Mouse (Mus musculus): ENCODE results near the gene Izumo1r. TPM values are rescaled to one million over a fixed set of nuclear protein-coding genes. Genes with fewer than 3 reads are reported as not detected.

Gene Izumo1r
- not detected in 2 replicates for polyA plus RNA-seq (2015; fragmentation: Nextera tagmentation; extraction: Ambion mirVana)

- WGBS: 39% methylated on average over 11 of the region's 11 CpGs
- Histone ChIP-seq H3K4me1 (peaks cover 8% of the 10 kb centered on the region), H3K4me3 (no peak within 1 kb of the TSS), H3K36me3 (replicated peaks) (no peaks in the 10 kb centered on the region), H3K9ac (no peak within 1 kb of the TSS), H3K27ac (no peak within 1 kb of the TSS), H3K9me3 (no peaks in the 10 kb centered on the region), H3K27me3 (replicated peaks) (no peaks in the 10 kb centered on the region), H3K4me2 (no peak within 1 kb of the TSS)
- no peak for ATAC-seq (replicated peaks)
Observed at GRCm38 (mm10) chr9:14903581-14904378, at the start of gene Izumo1r. Gene Izumo1r (minus strand): TSS chr9:14903949.

DNA sequence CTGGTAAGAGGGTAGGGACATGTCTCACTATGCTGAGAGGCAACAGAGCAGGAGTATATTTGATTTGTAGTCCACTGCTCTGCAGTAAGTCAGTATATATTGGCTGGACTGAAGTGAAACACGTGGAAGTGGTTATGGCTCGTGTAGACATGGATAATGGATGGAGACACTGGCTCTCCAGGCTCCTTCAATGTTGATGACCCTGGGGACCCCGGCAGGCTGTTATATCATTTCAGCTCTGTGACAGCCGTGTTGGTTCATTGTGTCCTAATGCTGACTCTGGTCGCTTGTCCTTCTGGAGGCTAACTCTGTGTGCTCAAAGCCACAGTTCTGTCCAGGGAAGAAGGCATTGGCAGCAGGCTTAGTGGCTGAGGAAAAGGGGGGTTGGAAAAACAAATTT lies 47.3 kb upstream of the Izumo1r start:
- no peaks in the 10 kb centered on the region for H3K27me3 ChIP-seq (replicated peaks)
- no peak overlapping the region for H3K4me3 ChIP-seq
- H3K27ac ChIP-seq: no peak overlapping the region
- H3K9me3 ChIP-seq: no peaks in the 10 kb centered on the region
- H3K9ac ChIP-seq: no peak overlapping the region
- no peaks in the 10 kb centered on the region for H3K36me3 ChIP-seq (replicated peaks)
- no peaks in the 10 kb centered on the region for H3K4me1 ChIP-seq
- ATAC-seq (replicated peaks): no peak
- 38% methylated on average over 5 of the region's 5 CpGs for WGBS
- no peak overlapping the region for H3K4me2 ChIP-seq

- peak; percentile 84 for ATAC-seq (replicated peaks)
- no peak overlapping the region for H3K27ac ChIP-seq
- WGBS: 46% methylated on average over 5 of the region's 5 CpGs
- no peak overlapping the region for H3K4me2 ChIP-seq
- no peaks in the 10 kb centered on the region for H3K9me3 ChIP-seq
- no peaks in the 10 kb centered on the region for H3K27me3 ChIP-seq (replicated peaks)
- H3K4me3 ChIP-seq: no peak overlapping the region
- no peaks in the 10 kb centered on the region for H3K36me3 ChIP-seq (replicated peaks)
- H3K4me1 ChIP-seq: no peaks in the 10 kb centered on the region
- no peak overlapping the region for H3K9ac ChIP-seq
Observed at GRCm38 (mm10) chr9:14948843-14949242, 45.1 kb upstream of the Izumo1r start.

- H3K4me1 ChIP-seq: no peaks in the 10 kb centered on the region
- 80% methylated on average over 4 of the region's 4 CpGs for WGBS
- no peaks in the 10 kb centered on the region for H3K27me3 ChIP-seq (replicated peaks)
- H3K9me3 ChIP-seq: no peaks in the 10 kb centered on the region
- H3K9ac ChIP-seq: no peak overlapping the region
- ATAC-seq (replicated peaks): no peak
- H3K4me2 ChIP-seq: no peak overlapping the region
- H3K27ac ChIP-seq: no peak overlapping the region
- H3K4me3 ChIP-seq: no peak overlapping the region
- no peaks in the 10 kb centered on the region for H3K36me3 ChIP-seq (replicated peaks)
Observed at GRCm38 (mm10) chr9:14946677-14947076, 42.9 kb upstream of the Izumo1r start.

DNA sequence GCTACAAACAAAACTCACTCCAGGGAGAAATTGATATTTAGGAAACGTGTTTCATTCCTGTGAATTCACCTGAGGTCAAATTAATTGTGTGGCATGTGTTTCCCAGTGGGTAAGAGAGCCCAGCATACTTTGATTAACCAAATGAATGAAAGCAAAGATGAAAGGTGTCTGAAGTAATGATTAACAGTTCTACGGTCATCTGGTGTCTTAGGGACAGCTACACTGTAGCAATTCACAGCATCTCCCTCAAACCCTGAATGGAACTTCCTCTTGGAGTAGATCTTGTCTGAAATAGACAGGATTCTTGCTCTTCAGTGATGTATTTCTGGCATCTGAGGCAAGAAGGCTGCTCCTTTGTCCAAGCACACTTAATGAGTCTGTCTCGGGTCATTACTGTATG lies 42.2 kb upstream of the Izumo1r start:
- Histone ChIP-seq H3K27ac (no peak overlapping the region), H3K4me3 (no peak overlapping the region), H3K9me3 (no peaks in the 10 kb centered on the region), H3K4me2 (no peak overlapping the region), H3K27me3 (replicated peaks) (no peaks in the 10 kb centered on the region), H3K36me3 (replicated peaks) (no peaks in the 10 kb centered on the region), H3K9ac (no peak overlapping the region), H3K4me1 (no peaks in the 10 kb centered on the region)
- no peak for ATAC-seq (replicated peaks)
- WGBS: 63% methylated on average over 3 of the region's 3 CpGs

GRCm38 (mm10) chr9:14942143-14942720 lies 38.5 kb upstream of the Izumo1r start:
- H3K36me3 ChIP-seq (replicated peaks): no peaks in the 10 kb centered on the region
- H3K4me1 ChIP-seq: no peaks in the 10 kb centered on the region
- H3K4me2 ChIP-seq: no peak overlapping the region
- ATAC-seq (replicated peaks): peak; percentile 83
- H3K27me3 ChIP-seq (replicated peaks): no peaks in the 10 kb centered on the region
- no peak overlapping the region for H3K4me3 ChIP-seq
- 25% methylated on average over 3 of the region's 3 CpGs for WGBS
- no peak overlapping the region for H3K27ac ChIP-seq
- no peaks in the 10 kb centered on the region for H3K9me3 ChIP-seq
- no peak overlapping the region for H3K9ac ChIP-seq

DNA sequence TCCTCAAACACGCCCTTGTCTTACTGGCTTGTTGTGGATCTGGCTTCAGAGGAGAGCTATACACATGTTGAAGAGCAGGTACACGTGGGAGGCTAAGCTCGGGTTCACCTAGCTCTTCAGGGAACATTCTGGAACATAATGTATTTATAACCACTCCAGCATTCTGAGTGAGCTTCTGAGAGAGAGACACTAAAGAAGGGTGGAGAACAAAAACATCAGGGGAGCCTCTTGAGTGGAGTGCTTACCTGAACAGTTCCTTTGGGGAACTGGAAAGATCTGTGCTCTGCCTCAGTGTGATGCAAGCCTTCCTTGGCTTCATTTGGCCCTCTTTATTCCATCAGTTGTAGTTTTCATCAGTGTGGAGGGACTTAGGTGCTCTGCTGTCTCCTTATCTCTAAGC lies 35.9 kb upstream of the Izumo1r start:
- Histone ChIP-seq H3K36me3 (replicated peaks) (no peaks in the 10 kb centered on the region), H3K4me1 (no peaks in the 10 kb centered on the region), H3K9me3 (no peaks in the 10 kb centered on the region), H3K4me2 (no peak overlapping the region), H3K27ac (no peak overlapping the region), H3K4me3 (no peak overlapping the region), H3K27me3 (replicated peaks) (no peaks in the 10 kb centered on the region), H3K9ac (no peak overlapping the region)
- no peak for ATAC-seq (replicated peaks)
- 84% methylated on average over 3 of the region's 3 CpGs for WGBS

DNA sequence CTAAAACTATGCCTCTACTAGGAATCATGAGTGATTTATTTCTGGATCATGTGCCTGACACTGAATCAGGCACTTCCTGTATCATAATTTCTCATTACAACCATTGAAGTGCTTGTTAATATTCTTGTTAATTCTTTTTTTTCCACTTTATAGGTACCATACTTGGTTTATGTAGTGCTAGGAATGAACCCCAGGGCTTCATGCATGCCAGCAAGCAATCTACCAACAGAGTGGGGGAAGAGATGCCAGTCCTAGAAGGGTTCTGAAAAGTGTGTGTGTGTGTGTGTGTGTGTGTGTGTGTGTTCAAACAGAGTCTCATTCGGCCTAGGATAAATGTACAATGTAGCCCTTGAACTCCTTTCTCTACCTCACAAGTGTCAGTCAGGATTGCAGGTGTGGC lies 33.6 kb upstream of the Izumo1r start:
- H3K4me3 ChIP-seq: no peak overlapping the region
- no peaks in the 10 kb centered on the region for H3K9me3 ChIP-seq
- H3K4me1 ChIP-seq: no peaks in the 10 kb centered on the region
- 74% methylated on average over 1 of the region's 1 CpGs for WGBS
- H3K9ac ChIP-seq: no peak overlapping the region
- no peak for ATAC-seq (replicated peaks)
- no peak overlapping the region for H3K4me2 ChIP-seq
- H3K27me3 ChIP-seq (replicated peaks): no peaks in the 10 kb centered on the region
- H3K27ac ChIP-seq: no peak overlapping the region
- no peaks in the 10 kb centered on the region for H3K36me3 ChIP-seq (replicated peaks)

GRCm38 (mm10) chr9:14934851-14935250 lies 31.1 kb upstream of the Izumo1r start:
- Histone ChIP-seq H3K27me3 (replicated peaks) (no peaks in the 10 kb centered on the region), H3K9ac (no peak overlapping the region), H3K4me2 (no peak overlapping the region), H3K4me1 (no peaks in the 10 kb centered on the region), H3K9me3 (no peaks in the 10 kb centered on the region), H3K27ac (no peak overlapping the region), H3K4me3 (no peak overlapping the region), H3K36me3 (replicated peaks) (no peaks in the 10 kb centered on the region)
- WGBS: 43% methylated on average over 2 of the region's 2 CpGs
- ATAC-seq (replicated peaks): no peak

DNA sequence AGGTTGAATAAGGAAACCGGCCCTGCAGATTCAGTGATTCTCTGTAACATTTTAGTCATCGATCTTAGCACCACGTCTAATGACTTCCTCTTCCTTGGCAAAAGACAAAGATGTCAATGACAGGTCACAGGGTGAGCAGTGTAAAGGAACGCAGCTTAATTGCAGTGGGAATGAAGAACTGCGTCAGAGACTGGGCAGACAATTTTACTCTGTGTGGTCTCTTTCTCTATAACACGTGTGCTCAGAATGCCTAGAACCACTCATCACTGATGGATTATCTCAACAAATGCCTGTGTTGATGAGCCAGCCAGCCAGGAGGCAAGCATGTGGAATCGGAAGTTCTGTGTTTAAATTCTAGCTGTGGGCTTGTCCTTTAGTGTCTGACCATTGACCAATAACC lies 28.2 kb upstream of the Izumo1r start:
- 72% methylated on average over 7 of the region's 7 CpGs for WGBS

DNA sequence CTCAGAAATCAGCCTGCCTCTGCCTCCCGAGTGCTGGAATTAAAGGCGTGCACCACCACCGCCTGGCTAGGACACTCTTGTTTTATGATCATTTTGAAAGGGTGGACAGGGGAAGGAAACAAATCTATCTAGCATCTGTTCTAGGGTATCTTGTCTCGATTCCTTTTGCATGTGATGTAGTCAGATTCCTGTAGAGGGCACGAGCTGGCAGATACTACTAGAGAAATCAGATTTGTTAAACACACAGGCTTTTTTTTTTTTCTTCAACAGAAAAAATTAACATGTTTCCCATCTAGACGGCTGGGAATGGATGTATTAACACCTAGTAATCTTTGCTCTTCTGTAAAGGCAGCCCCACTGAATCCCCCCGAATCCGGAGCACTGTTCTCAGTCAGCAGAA lies 27.5 kb upstream of the Izumo1r start:
- Histone ChIP-seq H3K27ac (no peak overlapping the region), H3K4me3 (no peak overlapping the region), H3K27me3 (replicated peaks) (no peaks in the 10 kb centered on the region), H3K9me3 (no peaks in the 10 kb centered on the region), H3K4me1 (no peaks in the 10 kb centered on the region), H3K9ac (no peak overlapping the region), H3K4me2 (no peak overlapping the region), H3K36me3 (replicated peaks) (no peaks in the 10 kb centered on the region)
- ATAC-seq (replicated peaks): no peak
- 85% methylated on average over 8 of the region's 8 CpGs for WGBS

More for the DNA sequence above, 28.2 kb upstream of the Izumo1r start:
- Histone ChIP-seq H3K27me3 (replicated peaks) (no peaks in the 10 kb centered on the region), H3K4me2 (no peak overlapping the region), H3K9ac (no peak overlapping the region), H3K4me3 (no peak overlapping the region), H3K4me1 (no peaks in the 10 kb centered on the region), H3K9me3 (no peaks in the 10 kb centered on the region), H3K27ac (no peak overlapping the region), H3K36me3 (replicated peaks) (no peaks in the 10 kb centered on the region)
- ATAC-seq (replicated peaks): no peak

DNA sequence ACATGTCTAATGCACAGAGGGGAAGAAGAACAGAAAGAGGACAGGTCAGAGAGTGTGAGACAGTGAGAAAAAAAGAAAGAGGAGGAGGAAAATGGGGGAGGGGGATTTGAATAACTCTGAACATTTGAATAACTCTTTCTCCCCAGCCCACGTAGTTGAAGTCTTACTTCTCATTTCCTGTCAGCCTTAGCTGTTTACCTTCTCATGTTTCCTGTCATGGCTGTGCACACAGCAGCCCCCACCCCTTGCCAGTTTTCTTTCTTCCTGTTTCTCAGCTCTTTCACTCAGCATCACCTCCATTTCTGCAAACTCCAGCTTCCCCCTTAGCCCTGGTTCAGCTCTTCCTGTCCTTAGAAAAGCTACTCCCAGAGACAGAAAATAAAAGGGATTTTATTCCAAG lies 22.8 kb upstream of the Izumo1r start:
- no peak overlapping the region for H3K27ac ChIP-seq
- WGBS: 35% methylated on average over 1 of the region's 1 CpGs
- no peaks in the 10 kb centered on the region for H3K36me3 ChIP-seq (replicated peaks)
- H3K4me2 ChIP-seq: no peak overlapping the region
- no peak for ATAC-seq (replicated peaks)
- no peak overlapping the region for H3K4me3 ChIP-seq
- H3K4me1 ChIP-seq: no peaks in the 10 kb centered on the region
- H3K27me3 ChIP-seq (replicated peaks): no peaks in the 10 kb centered on the region
- no peaks in the 10 kb centered on the region for H3K9me3 ChIP-seq
- no peak overlapping the region for H3K9ac ChIP-seq

GRCm38 (mm10) chr9:14923625-14924024 lies 19.9 kb upstream of the Izumo1r start:
- no peak overlapping the region for H3K4me3 ChIP-seq
- no peak overlapping the region for H3K9ac ChIP-seq
- H3K27me3 ChIP-seq (replicated peaks): no peaks in the 10 kb centered on the region
- H3K27ac ChIP-seq: no peak overlapping the region
- no peak for ATAC-seq (replicated peaks)
- peaks cover 3% of the 10 kb centered on the region; the same call in 1 of the 2 replicates for H3K4me1 ChIP-seq
- no peaks in the 10 kb centered on the region for H3K9me3 ChIP-seq
- WGBS: 72% methylated on average over 4 of the region's 4 CpGs
- no peak overlapping the region for H3K4me2 ChIP-seq
- no peaks in the 10 kb centered on the region for H3K36me3 ChIP-seq (replicated peaks)
